Mouse (Mus musculus): ENCODE results near the gene 9130213A22Rik. TPM values are rescaled to one million over a fixed set of nuclear protein-coding genes. Genes with fewer than 3 reads are reported as not detected.
A peak's percentile ranks its signal among the peaks of the same experiment; 100 is the strongest.
"Not testable (repeated sequence)": the region's sequence is repeated elsewhere in the genome, so short reads cannot be mapped to it uniquely, and the experiment has no call there.

The 9130213A22Rik gene
- polyA plus RNA-seq, 1 experiment = 0.88 TPM

- no peak overlapping the region for H3K4me3 ChIP-seq (ENCODE audit: insufficient read depth, low read length)
- TF ChIP-seq POLR2A (IDR thresholded peaks at IDR 0.05; ENCODE audit: low read depth, low read length) = peak; percentile 26; the same call in 1 of the 2 replicates
- TF ChIP-seq CTCF (IDR thresholded peaks at IDR 0.05; ENCODE audit: borderline replicate concordance, insufficient read depth, low read length) = no peak
- H3K4me1 ChIP-seq (ENCODE audit: control insufficient read depth, insufficient read depth, low read length) = peaks cover 12% of the 10 kb centered on the region
- H3K27ac ChIP-seq (ENCODE audit: insufficient read depth, low read length) = peak overlapping the region; percentile 87
Measured at GRCm38 (mm10) chr11:69098039-69098761, 24.2 kb downstream of the 9130213A22Rik start.

GRCm38 (mm10) chr11:69096987-69097900, 25.1 kb downstream of the 9130213A22Rik start:
- peak overlapping the region; percentile 24 for H3K4me3 ChIP-seq (ENCODE audit: insufficient read depth, low read length)
- TF ChIP-seq CTCF (IDR thresholded peaks at IDR 0.05; ENCODE audit: borderline replicate concordance, insufficient read depth, low read length) (no peak), POLR2A (IDR thresholded peaks at IDR 0.05; ENCODE audit: low read depth, low read length) (peak; percentile 51)
- peaks cover 12% of the 10 kb centered on the region for H3K4me1 ChIP-seq (ENCODE audit: control insufficient read depth, insufficient read depth, low read length)
- peak overlapping the region; percentile 92 for H3K27ac ChIP-seq (ENCODE audit: insufficient read depth, low read length)

GRCm38 (mm10) chr11:69096360-69096986, 25.9 kb downstream of the 9130213A22Rik start:
- TF ChIP-seq POLR2A (IDR thresholded peaks at IDR 0.05; ENCODE audit: low read depth, low read length) (no peak), CTCF (IDR thresholded peaks at IDR 0.05; ENCODE audit: borderline replicate concordance, insufficient read depth, low read length) (no peak)
- peak overlapping the region; percentile 68 for H3K4me3 ChIP-seq (ENCODE audit: insufficient read depth, low read length)
- peak overlapping the region; percentile 92 for H3K27ac ChIP-seq (ENCODE audit: insufficient read depth, low read length)
- peaks cover 12% of the 10 kb centered on the region for H3K4me1 ChIP-seq (ENCODE audit: control insufficient read depth, insufficient read depth, low read length)

- Histone ChIP-seq H3K4me1 (ENCODE audit: control insufficient read depth, insufficient read depth, low read length) (peaks cover 9% of the 10 kb centered on the region), H3K4me3 (ENCODE audit: insufficient read depth, low read length) (peak overlapping the region; percentile 68), H3K27ac (ENCODE audit: insufficient read depth, low read length) (peak overlapping the region; percentile 48)
- no peak for TF ChIP-seq POLR2A (IDR thresholded peaks at IDR 0.05; ENCODE audit: low read depth, low read length)
- no peak for TF ChIP-seq CTCF (IDR thresholded peaks at IDR 0.05; ENCODE audit: borderline replicate concordance, insufficient read depth, low read length)
Measured at GRCm38 (mm10) chr11:69095511-69096231, 26.7 kb downstream of the 9130213A22Rik start.

GRCm38 (mm10) chr11:69094697-69095429, 27.5 kb downstream of the 9130213A22Rik start, which contains the start of gene Per1:
Gene Per1 (plus strand): TSS chr11:69095217.
- peaks cover 11% of the 10 kb centered on the region for H3K4me1 ChIP-seq (ENCODE audit: control insufficient read depth, insufficient read depth, low read length)

GRCm38 (mm10) chr11:69093856-69094255, 28.5 kb downstream of the 9130213A22Rik start:
- H3K4me3 ChIP-seq (ENCODE audit: insufficient read depth, low read length); H3K27ac ChIP-seq (ENCODE audit: insufficient read depth, low read length): not testable (repeated sequence)
- peaks cover 11% of the 10 kb centered on the region for H3K4me1 ChIP-seq (ENCODE audit: control insufficient read depth, insufficient read depth, low read length)

More at GRCm38 (mm10) chr11:69094697-69095429, 27.5 kb downstream of the 9130213A22Rik start, which contains the start of gene Per1:
- Histone ChIP-seq H3K4me3 (ENCODE audit: insufficient read depth, low read length) (peak within 1 kb of the TSS; percentile 68), H3K27ac (ENCODE audit: insufficient read depth, low read length) (peak within 1 kb of the TSS; percentile 72)
- TF ChIP-seq CTCF (IDR thresholded peaks at IDR 0.05; ENCODE audit: borderline replicate concordance, insufficient read depth, low read length) (no peak), POLR2A (IDR thresholded peaks at IDR 0.05; ENCODE audit: low read depth, low read length) (peak; percentile 78)

- Histone ChIP-seq H3K27ac (ENCODE audit: insufficient read depth, low read length) (no peak overlapping the region), H3K4me1 (ENCODE audit: control insufficient read depth, insufficient read depth, low read length) (peaks cover 4% of the 10 kb centered on the region), H3K4me3 (ENCODE audit: insufficient read depth, low read length) (no peak overlapping the region)
- no peak for TF ChIP-seq POLR2A (IDR thresholded peaks at IDR 0.05; ENCODE audit: low read depth, low read length)
- TF ChIP-seq CTCF (IDR thresholded peaks at IDR 0.05; ENCODE audit: borderline replicate concordance, insufficient read depth, low read length) = no peak
Measured at GRCm38 (mm10) chr11:69092871-69093270, 29.5 kb downstream of the 9130213A22Rik start.

- Histone ChIP-seq H3K4me1 (ENCODE audit: control insufficient read depth, insufficient read depth, low read length) (peaks cover 2% of the 10 kb centered on the region), H3K4me3 (ENCODE audit: insufficient read depth, low read length) (no peak overlapping the region)
- TF ChIP-seq CTCF (IDR thresholded peaks at IDR 0.05; ENCODE audit: borderline replicate concordance, insufficient read depth, low read length) (peak; percentile 28; the same call in 1 of the 2 replicates), POLR2A (IDR thresholded peaks at IDR 0.05; ENCODE audit: low read depth, low read length) (no peak)
Measured at GRCm38 (mm10) chr11:69092386-69092751, 30.0 kb downstream of the 9130213A22Rik start.

More at GRCm38 (mm10) chr11:69092386-69092751, 30.0 kb downstream of the 9130213A22Rik start:
- no peak overlapping the region for H3K27ac ChIP-seq (ENCODE audit: insufficient read depth, low read length)

Measured in embryonic fibroblast, embryonic 13.5 days (primary cell).